Mouse (Mus musculus) forebrain, embryonic 14.5 days (tissue): ENCODE data around the gene Hibadh. TPM values are rescaled to one million over a fixed set of nuclear protein-coding genes. Genes with fewer than 3 reads are reported as not detected.
A peak's percentile ranks its signal among the peaks of the same experiment; 100 is the strongest.
"Not testable (repeated sequence)": the region's sequence is repeated elsewhere in the genome, so short reads cannot be mapped to it uniquely, and the experiment has no call there.

Experiments
- ATAC-seq: fragments of 200-750 bp; cut with Nextera tagmentation; 2 replicates; pipeline ENCODE4 v1.8.0; 2017; ENCODE audit warnings: mild to moderate bottlenecking, moderate library complexity
- DNase-seq: peaks from one replicate; pipeline ENCODE4 v3.0.0-alpha.2; 2015; ENCODE audit warnings: low spot score
- H3K27ac ChIP-seq: fragments of 300-500 bp; sonication (generic); 2 replicates; pipeline ENCODE4 v1.5.1; 2014; ENCODE audit warnings: low read depth, mild to moderate bottlenecking, control low read depth, low read length, moderate library complexity
- H3K27me3 ChIP-seq: fragments of 300-500 bp; sonication (generic); replicated peaks from 2 replicates; pipeline ENCODE4 v1.6.1; 2014; ENCODE audit warnings: low read length, control low read depth, mixed read lengths; ENCODE audit not compliant: control insufficient read depth, insufficient read depth
- H3K36me3 ChIP-seq: fragments of 300-500 bp; sonication (generic); 2 replicates; pipeline ENCODE4 v1.6.1; 2014; ENCODE audit warnings: low read length, control low read depth; ENCODE audit not compliant: control insufficient read depth, insufficient read depth
- H3K4me1 ChIP-seq: fragments of 300-500 bp; sonication (generic); 2 replicates; pipeline ENCODE4 v1.6.1; 2014; ENCODE audit warnings: antibody characterized with exemption, low read length, control low read depth; ENCODE audit not compliant: control insufficient read depth, insufficient read depth
- H3K4me2 ChIP-seq: fragments of 300-500 bp; sonication (generic); 2 replicates; pipeline ENCODE4 v1.6.1; 2014; ENCODE audit warnings: mild to moderate bottlenecking, control low read depth, low read length
- H3K4me3 ChIP-seq: fragments of 300-500 bp; sonication (generic); 2 replicates; pipeline ENCODE4 v1.5.1; 2014; ENCODE audit warnings: low read depth, low read length, control low read depth
- H3K9ac ChIP-seq: fragments of 300-500 bp; sonication (generic); 2 replicates; pipeline ENCODE4 v1.6.1; 2014; ENCODE audit warnings: mild to moderate bottlenecking, low read length, control low read depth, moderate library complexity
- H3K9me3 ChIP-seq: fragments of 300-500 bp; sonication (generic); replicated peaks from 2 replicates; pipeline ENCODE4 v1.6.1; 2016; ENCODE audit warnings: low read length, control low read depth, mixed read lengths; ENCODE audit not compliant: control insufficient read depth
- WGBS: fragments of 180-500 bp; shearing (Covaris S2); extraction: QIAGEN DNeasy Blood & Tissue Kit; methylation state at CpG from one replicate; pipeline ENCODE4 v1.1.7; 2014; 5-methylcytosine and 5-hydroxymethylcytosine counted together
- polyA plus RNA-seq: library from polyadenylated mRNA; unstranded; fragments of >200 nt; fragmentation: Nextera tagmentation; extraction: Ambion mirVana; gene quantifications from 2 replicates; pipeline ENCODE4 v1.2.1, GENCODE M21; 2014

Gene Hibadh
- polyA plus RNA-seq, 1 experiment from 2014 or later, result 41.1 TPM

- 64% methylated on average over 12 of the region's 12 CpGs for WGBS
- Histone ChIP-seq H3K4me2 (no peak overlapping the region), H3K27ac (no peak overlapping the region), H3K4me3 (no peak overlapping the region), H3K4me1 (0 out of 2 replicates have a peak, but pooled peaks cover 10% of the 10 kb centered on the region), H3K36me3 (no peaks in the 10 kb centered on the region), H3K9me3 (no peaks in the 10 kb centered on the region), H3K27me3 (no peaks in the 10 kb centered on the region), H3K9ac (no peak overlapping the region)
- ATAC-seq (no peak), DNase-seq (peak; percentile 35)
Measured at GRCm38 (mm10) chr6:52674541-52674940, 34.4 kb upstream of the Hibadh start.

GRCm38 (mm10) chr6:52673706-52674105 lies 33.5 kb upstream of the Hibadh start:
- no peaks in the 10 kb centered on the region for H3K36me3 ChIP-seq
- H3K27me3 ChIP-seq, result no peaks in the 10 kb centered on the region
- no peak overlapping the region for H3K4me3 ChIP-seq
- H3K4me2 ChIP-seq, result no peak overlapping the region
- 32% methylated on average over 7 of the region's 7 CpGs for WGBS
- 0 out of 2 replicates have a peak, but pooled peaks cover 10% of the 10 kb centered on the region for H3K4me1 ChIP-seq
- ATAC-seq (0 out of 2 replicates have a peak, but pooled peaks have one; percentile 32), DNase-seq (peak; percentile 83)
- no peak overlapping the region for H3K27ac ChIP-seq
- H3K9me3 ChIP-seq, result no peaks in the 10 kb centered on the region
- no peak overlapping the region for H3K9ac ChIP-seq

GRCm38 (mm10) chr6:52672539-52672938 lies 32.4 kb upstream of the Hibadh start:
- H3K4me3 ChIP-seq, result no peak overlapping the region
- ATAC-seq, result no peak
- 69% methylated on average over 2 of the region's 2 CpGs for WGBS

GRCm38 (mm10) chr6:52671791-52672190 lies 31.6 kb upstream of the Hibadh start:
- no peaks in the 10 kb centered on the region for H3K36me3 ChIP-seq
- 0 out of 2 replicates have a peak, but pooled peaks cover 10% of the 10 kb centered on the region for H3K4me1 ChIP-seq
- H3K27ac ChIP-seq, result no peak overlapping the region
- H3K27me3 ChIP-seq, result no peaks in the 10 kb centered on the region
- DNase-seq (no peak), ATAC-seq (no peak)
- WGBS, result 87% methylated on average over 8 of the region's 8 CpGs
- no peaks in the 10 kb centered on the region for H3K9me3 ChIP-seq
- H3K4me2 ChIP-seq, result no peak overlapping the region
- no peak overlapping the region for H3K9ac ChIP-seq
- H3K4me3 ChIP-seq, result no peak overlapping the region

More at GRCm38 (mm10) chr6:52672539-52672938, 32.4 kb upstream of the Hibadh start:
- no peaks in the 10 kb centered on the region for H3K27me3 ChIP-seq
- H3K36me3 ChIP-seq, result no peaks in the 10 kb centered on the region
- H3K4me1 ChIP-seq, result 0 out of 2 replicates have a peak, but pooled peaks cover 10% of the 10 kb centered on the region
- H3K9me3 ChIP-seq, result no peaks in the 10 kb centered on the region
- no peak for DNase-seq
- H3K4me2 ChIP-seq, result no peak overlapping the region
- H3K27ac ChIP-seq, result no peak overlapping the region
- no peak overlapping the region for H3K9ac ChIP-seq

GRCm38 (mm10) chr6:52669878-52670277 lies 29.7 kb upstream of the Hibadh start:
- not testable (repeated sequence) for DNase-seq, H3K36me3 ChIP-seq, H3K4me3 ChIP-seq, H3K4me2 ChIP-seq, H3K9ac ChIP-seq, H3K27ac ChIP-seq, H3K9me3 ChIP-seq, ATAC-seq, H3K27me3 ChIP-seq
- 31% methylated on average over 2 of the region's 2 CpGs for WGBS
- 0 out of 2 replicates have a peak, but pooled peaks cover 10% of the 10 kb centered on the region for H3K4me1 ChIP-seq

- H3K9me3 ChIP-seq, result no peaks in the 10 kb centered on the region
- ATAC-seq (no peak), DNase-seq (peak; percentile 24)
- H3K4me1 ChIP-seq, result no peaks in the 10 kb centered on the region
- H3K9ac ChIP-seq, result no peak overlapping the region
- WGBS, result 48% methylated on average over 3 of the region's 3 CpGs
- H3K4me3 ChIP-seq, result no peak overlapping the region
- no peaks in the 10 kb centered on the region for H3K36me3 ChIP-seq
- no peak overlapping the region for H3K4me2 ChIP-seq
- no peak overlapping the region for H3K27ac ChIP-seq
- no peaks in the 10 kb centered on the region for H3K27me3 ChIP-seq
Measured at GRCm38 (mm10) chr6:52667641-52668040, 27.5 kb upstream of the Hibadh start.

GRCm38 (mm10) chr6:52663021-52663420 lies 22.8 kb upstream of the Hibadh start:
- Histone ChIP-seq H3K27ac (no peak overlapping the region), H3K9ac (no peak overlapping the region), H3K9me3 (no peaks in the 10 kb centered on the region), H3K4me3 (no peak overlapping the region), H3K4me1 (no peaks in the 10 kb centered on the region), H3K27me3 (no peaks in the 10 kb centered on the region), H3K36me3 (no peaks in the 10 kb centered on the region), H3K4me2 (no peak overlapping the region)
- DNase-seq, result no peak
- ATAC-seq, result no peak
- 62% methylated on average over 5 of the region's 5 CpGs for WGBS

GRCm38 (mm10) chr6:52655266-52655665 lies 15.1 kb upstream of the Hibadh start:
- H3K4me3 ChIP-seq, result no peak overlapping the region
- no peak for ATAC-seq
- 29% methylated on average over 4 of the region's 4 CpGs for WGBS
- H3K4me1 ChIP-seq, result no peaks in the 10 kb centered on the region
- H3K4me2 ChIP-seq, result no peak overlapping the region
- no peaks in the 10 kb centered on the region for H3K27me3 ChIP-seq
- H3K9me3 ChIP-seq, result peaks cover 3% of the 10 kb centered on the region; the same call in 1 of the 2 replicates
- H3K36me3 ChIP-seq, result no peaks in the 10 kb centered on the region
- DNase-seq, result no peak
- H3K9ac ChIP-seq, result no peak overlapping the region
- no peak overlapping the region for H3K27ac ChIP-seq

GRCm38 (mm10) chr6:52648806-52649205 lies 8.6 kb upstream of the Hibadh start:
- 87% methylated on average over 11 of the region's 11 CpGs for WGBS
- ATAC-seq (no peak), DNase-seq (no peak)
- Histone ChIP-seq H3K9ac (no peak overlapping the region), H3K9me3 (no peaks in the 10 kb centered on the region), H3K4me2 (no peak overlapping the region), H3K4me3 (no peak overlapping the region), H3K27me3 (no peaks in the 10 kb centered on the region), H3K36me3 (no peaks in the 10 kb centered on the region), H3K27ac (no peak overlapping the region), H3K4me1 (no peaks in the 10 kb centered on the region)
